Mouse (Mus musculus): ENCODE measurements around the gene Il12b. TPM values are rescaled to one million over a fixed set of nuclear protein-coding genes. Genes with fewer than 3 reads are reported as not detected.
A peak's percentile ranks its signal among the peaks of the same experiment; 100 is the strongest.

Gene Il12b
- polyA plus RNA-seq (2016; fragmentation: Nextera tagmentation; extraction: Ambion mirVana), result 0.08 TPM in 1 of 2 replicates, not detected in the other

- H3K4me1 ChIP-seq, result no peaks in the 10 kb centered on the region
- no peaks in the 10 kb centered on the region for H3K36me3 ChIP-seq
- no peak for ATAC-seq
- no peak within 1 kb of the TSS for H3K27ac ChIP-seq
- no peaks in the 10 kb centered on the region for H3K9me3 ChIP-seq (replicated peaks)
- H3K4me2 ChIP-seq, result peak within 1 kb of the TSS; percentile 53
- WGBS (ENCODE audit: insufficient replicate concordance), result 64% methylated on average over 6 of the region's 6 CpGs
- H3K27me3 ChIP-seq (replicated peaks), result peaks cover 19% of the 10 kb centered on the region; the same call in 1 of the 2 replicates
- H3K9ac ChIP-seq, result no peak within 1 kb of the TSS
- H3K4me3 ChIP-seq, result peak within 1 kb of the TSS; percentile 16; the same call in 1 of the 2 replicates
Observed at GRCm38 (mm10) chr11:44399763-44400162, at the start of gene Il12b. Gene Il12b, plus strand, starts transcription at chr11:44400063.

- H3K4me3 ChIP-seq, result no peak overlapping the region
- H3K4me2 ChIP-seq, result no peak overlapping the region
- H3K9ac ChIP-seq, result no peak overlapping the region
- no peaks in the 10 kb centered on the region for H3K4me1 ChIP-seq
- H3K9me3 ChIP-seq (replicated peaks), result no peaks in the 10 kb centered on the region
- H3K27me3 ChIP-seq (replicated peaks), result no peaks in the 10 kb centered on the region
- no peak for ATAC-seq
- 47% methylated on average over 8 of the region's 8 CpGs for WGBS (ENCODE audit: insufficient replicate concordance)
- no peak overlapping the region for H3K27ac ChIP-seq
- H3K36me3 ChIP-seq, result no peaks in the 10 kb centered on the region
Observed at GRCm38 (mm10) chr11:44354860-44355470, 44.9 kb upstream of the Il12b start.

DNA sequence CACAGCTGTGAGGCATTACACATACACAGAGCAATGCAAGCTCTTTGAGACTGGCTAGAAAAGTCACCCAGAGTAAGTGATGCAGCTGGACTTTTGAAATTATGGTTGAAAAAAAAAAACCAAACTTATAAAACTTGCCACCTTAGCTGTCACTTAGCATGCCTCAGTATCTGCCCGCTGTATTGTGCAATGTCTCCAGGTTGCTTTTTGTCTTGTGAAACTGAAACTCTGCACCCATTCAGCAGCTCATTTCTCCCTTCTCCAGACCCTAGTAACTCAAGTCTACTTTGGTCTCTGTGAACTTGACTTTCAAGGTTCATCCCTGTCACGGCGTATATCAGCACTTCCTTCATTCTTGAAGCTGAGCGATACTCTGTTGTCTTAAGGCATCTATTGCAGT is 43.7 kb upstream of the Il12b start:
- no peaks in the 10 kb centered on the region for H3K9me3 ChIP-seq (replicated peaks)
- H3K36me3 ChIP-seq, result no peaks in the 10 kb centered on the region
- no peak for ATAC-seq
- no peak overlapping the region for H3K4me2 ChIP-seq
- no peak overlapping the region for H3K4me3 ChIP-seq
- no peak overlapping the region for H3K9ac ChIP-seq
- WGBS (ENCODE audit: insufficient replicate concordance), result 77% methylated on average over 4 of the region's 4 CpGs
- no peaks in the 10 kb centered on the region for H3K27me3 ChIP-seq (replicated peaks)
- no peak overlapping the region for H3K27ac ChIP-seq
- no peaks in the 10 kb centered on the region for H3K4me1 ChIP-seq

- Histone ChIP-seq H3K4me2 (no peak overlapping the region), H3K9ac (no peak overlapping the region), H3K4me1 (no peaks in the 10 kb centered on the region), H3K9me3 (replicated peaks) (no peaks in the 10 kb centered on the region), H3K4me3 (no peak overlapping the region), H3K36me3 (no peaks in the 10 kb centered on the region), H3K27me3 (replicated peaks) (no peaks in the 10 kb centered on the region), H3K27ac (no peak overlapping the region)
- ATAC-seq, result no peak
Observed at GRCm38 (mm10) chr11:44364536-44364935, 35.3 kb upstream of the Il12b start.

- Histone ChIP-seq H3K27ac (no peak overlapping the region), H3K9me3 (replicated peaks) (no peaks in the 10 kb centered on the region), H3K4me3 (no peak overlapping the region), H3K9ac (no peak overlapping the region), H3K4me2 (no peak overlapping the region), H3K36me3 (no peaks in the 10 kb centered on the region), H3K27me3 (replicated peaks) (no peaks in the 10 kb centered on the region), H3K4me1 (no peaks in the 10 kb centered on the region)
- WGBS (ENCODE audit: insufficient replicate concordance), result 43% methylated on average over 1 of the region's 1 CpGs
- ATAC-seq, result no peak
Observed at GRCm38 (mm10) chr11:44367711-44368110, 32.2 kb upstream of the Il12b start.

GRCm38 (mm10) chr11:44372856-44373255 is 27.0 kb upstream of the Il12b start:
- ATAC-seq, result no peak
- WGBS (ENCODE audit: insufficient replicate concordance), result 31% methylated on average over 6 of the region's 6 CpGs

GRCm38 (mm10) chr11:44377879-44378278 is 22.0 kb upstream of the Il12b start:
- Histone ChIP-seq H3K9me3 (replicated peaks) (no peaks in the 10 kb centered on the region), H3K27me3 (replicated peaks) (no peaks in the 10 kb centered on the region), H3K27ac (no peak overlapping the region), H3K4me3 (no peak overlapping the region), H3K4me2 (no peak overlapping the region), H3K4me1 (no peaks in the 10 kb centered on the region), H3K36me3 (no peaks in the 10 kb centered on the region), H3K9ac (no peak overlapping the region)
- 40% methylated on average over 5 of the region's 5 CpGs for WGBS (ENCODE audit: insufficient replicate concordance)
- no peak for ATAC-seq

More at GRCm38 (mm10) chr11:44372856-44373255, 27.0 kb upstream of the Il12b start:
- no peak overlapping the region for H3K4me3 ChIP-seq
- H3K9me3 ChIP-seq (replicated peaks), result no peaks in the 10 kb centered on the region
- H3K27ac ChIP-seq, result no peak overlapping the region
- no peaks in the 10 kb centered on the region for H3K27me3 ChIP-seq (replicated peaks)
- no peak overlapping the region for H3K4me2 ChIP-seq
- H3K4me1 ChIP-seq, result no peaks in the 10 kb centered on the region
- no peaks in the 10 kb centered on the region for H3K36me3 ChIP-seq
- no peak overlapping the region for H3K9ac ChIP-seq

- Histone ChIP-seq H3K36me3 (no peaks in the 10 kb centered on the region), H3K4me2 (no peak overlapping the region), H3K27ac (no peak overlapping the region), H3K4me3 (no peak overlapping the region), H3K4me1 (no peaks in the 10 kb centered on the region), H3K9ac (no peak overlapping the region), H3K9me3 (replicated peaks) (no peaks in the 10 kb centered on the region), H3K27me3 (replicated peaks) (no peaks in the 10 kb centered on the region)
- ATAC-seq, result no peak
- 67% methylated on average over 3 of the region's 3 CpGs for WGBS (ENCODE audit: insufficient replicate concordance)
Observed at GRCm38 (mm10) chr11:44380432-44381051, 19.3 kb upstream of the Il12b start.

DNA sequence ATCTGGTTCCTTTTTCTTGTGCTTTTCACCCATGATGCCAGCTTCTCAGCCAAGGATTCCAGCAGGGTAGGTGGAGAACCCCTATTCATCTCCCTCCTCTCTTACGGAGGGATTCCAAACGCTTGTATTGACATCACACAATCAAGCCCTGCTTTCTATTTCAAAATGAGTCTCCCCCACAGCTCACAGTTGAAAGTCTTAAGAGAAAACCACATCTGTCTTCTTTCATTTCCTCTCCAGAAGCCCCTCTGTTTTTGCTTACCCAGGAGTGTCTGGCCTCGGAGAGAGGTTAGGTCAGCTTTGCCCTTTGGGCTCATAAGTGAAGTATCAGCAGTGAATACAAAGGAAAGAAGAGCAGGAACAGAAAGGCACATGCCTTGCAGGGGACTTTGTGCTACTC is 17.7 kb upstream of the Il12b start:
- WGBS (ENCODE audit: insufficient replicate concordance), result 47% methylated on average over 3 of the region's 3 CpGs
- H3K4me1 ChIP-seq, result no peaks in the 10 kb centered on the region
- no peak overlapping the region for H3K4me2 ChIP-seq
- no peaks in the 10 kb centered on the region for H3K27me3 ChIP-seq (replicated peaks)
- ATAC-seq, result no peak
- H3K27ac ChIP-seq, result no peak overlapping the region
- no peaks in the 10 kb centered on the region for H3K9me3 ChIP-seq (replicated peaks)
- no peak overlapping the region for H3K4me3 ChIP-seq
- no peaks in the 10 kb centered on the region for H3K36me3 ChIP-seq
- H3K9ac ChIP-seq, result no peak overlapping the region

DNA sequence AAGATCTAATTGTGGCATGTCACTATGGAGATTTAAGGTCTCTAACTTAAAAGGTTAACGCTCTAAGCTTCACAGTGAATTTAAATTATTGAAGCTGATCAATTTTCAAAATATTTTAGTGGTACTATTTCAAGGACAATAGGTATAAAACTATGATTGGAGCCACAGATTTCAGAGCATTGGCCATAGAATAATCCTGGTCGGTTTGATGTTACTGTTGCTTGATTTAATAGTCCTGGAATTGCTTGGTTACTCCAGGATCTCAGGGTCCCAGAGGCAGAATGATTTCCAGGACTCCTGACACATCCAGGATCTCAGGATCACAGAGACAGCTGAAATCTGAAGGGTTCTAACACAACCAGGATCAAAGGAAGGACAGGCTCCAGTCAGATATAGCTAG is 12.8 kb upstream of the Il12b start:
- H3K9ac ChIP-seq, result no peak overlapping the region
- H3K27me3 ChIP-seq (replicated peaks), result no peaks in the 10 kb centered on the region
- no peaks in the 10 kb centered on the region for H3K9me3 ChIP-seq (replicated peaks)
- WGBS (ENCODE audit: insufficient replicate concordance), result 55% methylated on average over 2 of the region's 2 CpGs
- no peak overlapping the region for H3K4me3 ChIP-seq
- no peak for ATAC-seq
- no peaks in the 10 kb centered on the region for H3K4me1 ChIP-seq
- H3K36me3 ChIP-seq, result no peaks in the 10 kb centered on the region
- H3K27ac ChIP-seq, result no peak overlapping the region
- H3K4me2 ChIP-seq, result no peak overlapping the region

GRCm38 (mm10) chr11:44389993-44390701 is 9.7 kb upstream of the Il12b start:
- no peaks in the 10 kb centered on the region for H3K36me3 ChIP-seq
- no peak overlapping the region for H3K4me2 ChIP-seq
- WGBS (ENCODE audit: insufficient replicate concordance), result 18% methylated on average over 6 of the region's 6 CpGs
- no peak overlapping the region for H3K27ac ChIP-seq
- H3K4me3 ChIP-seq, result no peak overlapping the region
- H3K27me3 ChIP-seq (replicated peaks), result no peaks in the 10 kb centered on the region
- H3K9me3 ChIP-seq (replicated peaks), result no peaks in the 10 kb centered on the region
- H3K4me1 ChIP-seq, result no peaks in the 10 kb centered on the region
- ATAC-seq, result no peak
- no peak overlapping the region for H3K9ac ChIP-seq

GRCm38 (mm10) chr11:44393101-44393810 is 6.6 kb upstream of the Il12b start:
- Histone ChIP-seq H3K4me1 (no peaks in the 10 kb centered on the region), H3K9ac (no peak overlapping the region), H3K27ac (no peak overlapping the region), H3K27me3 (replicated peaks) (0 out of 2 replicates have a peak, but pooled peaks cover 2% of the 10 kb centered on the region), H3K4me2 (no peak overlapping the region), H3K9me3 (replicated peaks) (no peaks in the 10 kb centered on the region), H3K4me3 (no peak overlapping the region), H3K36me3 (no peaks in the 10 kb centered on the region)
- no peak for ATAC-seq
- WGBS (ENCODE audit: insufficient replicate concordance), result 65% methylated on average over 8 of the region's 8 CpGs
